Mouse (Mus musculus): Measurements from ENCODE around the gene B3galt6. TPM values are rescaled to one million over a fixed set of nuclear protein-coding genes. Genes with fewer than 3 reads are reported as not detected.

Gene B3galt6
- total and polyA plus RNA-seq, 3 experiments, result 3.4 to 11.3 (median 8.6) TPM

DNA sequence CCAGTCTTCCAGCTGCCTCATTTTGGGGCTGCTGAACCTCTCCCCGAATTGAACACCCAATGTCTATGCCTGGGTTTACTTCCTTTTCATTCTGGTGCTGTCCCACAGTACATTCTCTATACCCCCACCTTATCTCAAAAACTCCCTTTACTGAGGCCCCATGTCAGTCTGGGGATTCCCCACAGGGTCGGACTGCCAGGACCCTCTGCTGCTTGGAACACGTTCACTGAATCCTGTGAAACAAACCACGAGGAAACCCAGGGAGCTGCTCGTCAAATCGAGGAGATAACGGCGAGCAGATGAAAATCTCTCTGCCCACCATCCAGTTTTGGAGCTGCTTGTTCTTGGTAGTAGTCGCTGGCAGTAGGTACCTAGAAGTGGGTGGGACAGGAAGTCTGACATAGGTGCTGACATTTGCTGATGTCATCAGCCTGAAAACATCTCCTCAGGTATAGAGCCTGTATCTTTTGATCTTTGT, 29.5 kb upstream of the B3galt6 start:
- H3K4me1 ChIP-seq (ENCODE audit: control insufficient read depth in 1 of 2, insufficient read depth in 2 of 2), result peaks cover 10 to 52% of the 10 kb centered on the region in 2 experiments
- no peaks in the 10 kb centered on the region for H3K79me2 ChIP-seq (replicated peaks; ENCODE audit: control insufficient read depth, extremely low read depth, insufficient read depth, poor library complexity, severe bottlenecking)
- in situ Hi-C loops (cut with MboI; ENCODE audit: low pct_ligation_motif_present, low pct_unique_long_range_greater_than_20kb, low sequenced_read_pairs), result no loop called here
- TF ChIP-seq POLR2A (IDR thresholded peaks at IDR 0.05; ENCODE audit: low read depth, low read length) (peak; percentile 54), SMC3 (IDR thresholded peaks at IDR 0.05; ENCODE audit: low read depth, low read length) (no peak), UBTF (IDR thresholded peaks at IDR 0.05; ENCODE audit: low read depth, low read length) (no peak), HCFC1 (IDR thresholded peaks at IDR 0.05; ENCODE audit: low read depth, low read length) (peak; percentile 11; the same call in 1 of the 2 replicates), EP300 (IDR thresholded peaks at IDR 0.05; ENCODE audit: low read length) (0 out of 2 replicates have a peak, but pooled peaks have one; percentile 25), JUN (IDR thresholded peaks at IDR 0.05; ENCODE audit: insufficient read depth, low read depth, low read length) (no peak), MYC (IDR thresholded peaks at IDR 0.05; ENCODE audit: low read depth, low read length) (0 out of 2 replicates have a peak, but pooled peaks have one; percentile 48), NELFE (IDR thresholded peaks at IDR 0.05; ENCODE audit: low read depth, low read length) (peak; percentile 45; the same call in 1 of the 2 replicates), SIN3A (IDR thresholded peaks at IDR 0.05; ENCODE audit: low read length) (peak; percentile 71), ETS1 (conservative IDR thresholded peaks at IDR 0.05; ENCODE audit: low read depth, low read length) (peak; percentile 54; the same call in 1 of the 2 replicates), ZMIZ1 (IDR thresholded peaks at IDR 0.05; ENCODE audit: low read depth, low read length) (no peak; the same call in 1 of the 2 replicates), IRF4 (IDR thresholded peaks at IDR 0.05; ENCODE audit: low read depth, low read length) (no peak), MEF2A (IDR thresholded peaks at IDR 0.05; ENCODE audit: borderline replicate concordance, low read depth, low read length) (peak; percentile 63; the same call in 1 of the 2 replicates), ELF1 (IDR thresholded peaks at IDR 0.05; ENCODE audit: low read depth, low read length) (no peak; the same call in none of the 2 replicates), USF1 (IDR thresholded peaks at IDR 0.05; ENCODE audit: low read depth, low read length) (no peak), RCOR1 (conservative IDR thresholded peaks at IDR 0.05; ENCODE audit: low read depth, low read length) (no peak), MXI1 (IDR thresholded peaks at IDR 0.05; ENCODE audit: low read depth, low read length) (no peak), E2F4 (IDR thresholded peaks at IDR 0.05; ENCODE audit: insufficient replicate concordance, low read depth, low read length) (no peak), ZC3H11A (IDR thresholded peaks at IDR 0.05; ENCODE audit: low read depth, low read length) (no peak), GABPA (IDR thresholded peaks at IDR 0.05; ENCODE audit: insufficient replicate concordance, low read depth, low read length) (no peak), MAFK (IDR thresholded peaks at IDR 0.05; ENCODE audit: insufficient replicate concordance, low read length) (peak; percentile 64; the same call in 1 of the 2 replicates), TBP (conservative IDR thresholded peaks at IDR 0.05; ENCODE audit: low read depth, low read length) (no peak), NRF1 (IDR thresholded peaks at IDR 0.05; ENCODE audit: low read depth, low read length) (0 out of 2 replicates have a peak, but pooled peaks have one; percentile 15), USF2 (conservative IDR thresholded peaks at IDR 0.05; ENCODE audit: low read depth, low read length) (no peak), JUND (conservative IDR thresholded peaks at IDR 0.05; ENCODE audit: low read depth, low read length) (no peak), ZNF384 (IDR thresholded peaks at IDR 0.05; ENCODE audit: low read depth, low read length) (no peak), TCF12 (IDR thresholded peaks at IDR 0.05; ENCODE audit: low read depth, low read length) (peak; percentile 47; the same call in 1 of the 2 replicates), RAD21 (IDR thresholded peaks at IDR 0.05; ENCODE audit: low read depth, low read length) (no peak), BHLHE40 (IDR thresholded peaks at IDR 0.05; ENCODE audit: low read depth, low read length) (no peak; the same call in 1 of the 2 replicates), MAX (IDR thresholded peaks at IDR 0.05; ENCODE audit: low read length) (peak; percentile 72), PAX5 (IDR thresholded peaks at IDR 0.05; ENCODE audit: low read length) (no peak), CHD2 (IDR thresholded peaks at IDR 0.05; ENCODE audit: low read length) (no peak), MAZ (IDR thresholded peaks at IDR 0.05; ENCODE audit: low read depth, low read length) (peak; percentile 66; the same call in 1 of the 2 replicates), ZKSCAN1 (IDR thresholded peaks at IDR 0.05; ENCODE audit: borderline replicate concordance, low read depth, low read length) (no peak), KAT2A (IDR thresholded peaks at IDR 0.05; ENCODE audit: insufficient replicate concordance, low read length) (no peak), CTCF (conservative IDR thresholded peaks at IDR 0.05 in 1 of 2, IDR thresholded peaks at IDR 0.05 in 1 of 2; ENCODE audit: low read depth in 2 of 2, low read length in 2 of 2) (no peak)
- no peaks in the 10 kb centered on the region for H3K27me3 ChIP-seq (replicated peaks)
- no peak for DNase-seq (ENCODE audit: extremely low read depth)
- H3K27ac ChIP-seq (ENCODE audit: insufficient read depth, low read depth), result peak overlapping the region; percentile 92
- H3K9me3 ChIP-seq (replicated peaks; ENCODE audit: low read length), result no peaks in the 10 kb centered on the region
- H3K9ac ChIP-seq (ENCODE audit: insufficient read depth, low read depth), result peak overlapping the region; percentile 38
- peak overlapping the region; percentile 35 for H3K4me2 ChIP-seq (ENCODE audit: insufficient read depth, low read depth, poor library complexity, severe bottlenecking)
- dilution Hi-C loops (cut with MboI; ENCODE audit: extremely low pct_ligation_motif_present, extremely low pct_unique_long_range_greater_than_20kb, low sequenced_read_pairs), result no loop called here
- H3K4me3 ChIP-seq (replicated peaks in 1 of 3; ENCODE audit: low read depth in 2 of 3, low read length in 2 of 3, poor library complexity in 1 of 3), result peak overlapping the region in 2 of 3 experiments; percentile 38 to 44
- peaks cover 0 to 18% of the 10 kb centered on the region in 2 experiments for H3K36me3 ChIP-seq (replicated peaks in 1 of 2; ENCODE audit: control insufficient read depth in 1 of 2, insufficient read depth in 1 of 2, low read length in 1 of 2)

All from CH12.LX (cell line).